Mouse (Mus musculus) frontal cortex, postnatal 14 days (tissue): ENCODE results near the gene Olfr554.
A peak's percentile ranks its signal among the peaks of the same experiment; 100 is the strongest.
"Not testable (repeated sequence)": the region's sequence is repeated elsewhere in the genome, so short reads cannot be mapped to it uniquely, and the experiment has no call there.

ENCODE experiments used
- DNase-seq, 2 experiments: peaks; one replicate each; pipeline ENCODE4 v3.0.0; 2022; ENCODE audit warnings: low spot score in 2 of 2

Olfr554 gene

DNA sequence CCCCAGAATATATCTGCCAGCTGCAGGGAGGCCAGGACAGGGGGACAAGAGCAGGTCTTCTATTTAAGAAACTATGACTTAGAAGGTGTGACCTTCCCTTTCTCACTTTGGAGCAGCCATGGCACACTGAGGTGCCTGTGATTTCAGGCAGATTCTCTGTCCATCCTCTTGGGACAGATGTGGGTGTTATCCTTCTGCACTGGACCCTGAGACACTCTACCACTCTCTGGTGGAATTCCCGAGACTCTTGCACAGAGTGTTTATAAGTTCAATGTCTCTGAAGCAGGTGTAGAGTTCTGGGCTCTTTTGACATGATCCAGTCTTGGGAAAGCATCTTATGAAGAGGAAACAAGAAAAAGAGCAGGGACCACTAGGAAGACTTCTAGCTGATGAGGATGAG, at the start of gene Olfr554:
Gene Olfr554, plus strand, starts transcription at position 301 of the 400 bp plus-strand sequence.
- no peak for DNase-seq

DNA sequence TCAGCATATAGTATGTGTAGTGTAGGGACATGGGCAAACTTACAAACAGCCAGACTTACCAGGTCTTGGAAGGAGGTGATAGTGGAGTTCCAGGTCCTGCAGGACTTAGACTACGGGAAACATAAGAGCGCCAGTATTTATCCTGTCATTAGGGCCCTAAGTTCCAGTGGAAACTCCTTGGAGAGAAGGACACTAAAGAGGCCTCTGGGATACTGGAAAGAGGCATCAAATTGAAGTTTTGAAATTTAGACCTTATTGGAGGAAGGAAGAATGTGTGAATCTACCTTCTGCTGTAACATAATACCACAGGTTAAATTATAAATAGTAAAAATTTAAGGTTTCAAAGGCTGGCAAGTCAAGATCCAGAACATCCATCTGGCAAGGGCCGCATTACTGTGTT, 46.4 kb upstream of the Olfr554 start, which contains the start of gene Olfr551:
Gene Olfr551, minus strand, starts transcription at position 101 of the 400 bp plus-strand sequence.
- no peak for DNase-seq

DNA sequence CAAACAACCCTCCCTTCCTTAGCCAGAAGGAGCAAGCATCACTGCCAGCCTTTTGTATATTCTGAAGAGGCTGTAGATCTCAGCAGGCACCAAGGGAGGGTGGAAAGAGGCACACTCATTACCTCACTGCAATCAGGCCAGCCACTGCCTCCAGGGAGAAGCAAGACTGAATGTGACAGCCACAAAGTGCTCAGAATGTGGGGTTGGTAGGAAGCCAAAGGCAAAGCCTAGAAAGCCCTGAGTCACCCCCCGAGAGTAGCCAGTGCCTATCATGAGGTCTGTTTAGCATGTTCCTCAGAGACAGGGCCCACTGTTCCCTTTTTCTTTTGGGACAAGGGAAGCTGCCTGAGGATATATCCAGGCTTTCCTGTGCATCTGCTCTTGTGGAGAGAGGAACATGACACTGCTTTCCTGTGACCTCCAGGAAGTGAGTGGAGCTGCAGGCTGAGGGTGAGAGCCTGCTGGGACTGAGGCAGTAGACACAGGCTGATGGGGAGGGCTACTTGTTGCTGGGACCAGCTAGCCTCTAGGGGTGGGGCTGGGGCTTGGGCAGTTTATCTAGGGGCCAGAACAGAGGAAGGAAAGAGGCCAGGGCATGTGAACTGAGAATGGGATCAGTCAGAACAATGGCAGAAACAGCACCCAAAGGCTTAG, 40.7 kb upstream of the Olfr554 start, which contains the start of gene Olfr552:
Gene Olfr552, plus strand, starts transcription at position 393 of the 654 bp plus-strand sequence.
- DNase-seq = no peak

DNA sequence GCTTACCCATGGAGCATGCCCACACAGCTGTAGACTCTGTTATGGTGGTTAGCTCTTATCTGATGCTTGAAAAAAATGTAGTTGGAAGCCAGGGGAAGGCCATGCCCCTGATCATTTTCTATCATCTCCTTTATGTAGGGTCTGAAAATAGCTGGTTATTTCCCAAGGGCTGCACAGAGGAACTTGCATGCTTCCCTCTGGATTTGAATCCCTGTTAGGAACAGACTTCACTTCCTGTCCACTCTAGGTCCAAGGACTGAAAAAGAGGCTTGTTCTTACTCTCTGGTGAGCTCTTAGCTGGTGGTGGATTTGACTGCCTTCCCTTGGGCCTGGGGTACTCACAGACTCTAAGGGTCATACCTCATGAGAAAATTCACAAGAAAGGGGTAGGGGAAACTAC, 20.1 kb upstream of the Olfr554 start, which contains the start of gene Olfr553:
Gene Olfr553, minus strand, starts transcription at position 101 of the 400 bp plus-strand sequence.
- no peak for DNase-seq

DNA sequence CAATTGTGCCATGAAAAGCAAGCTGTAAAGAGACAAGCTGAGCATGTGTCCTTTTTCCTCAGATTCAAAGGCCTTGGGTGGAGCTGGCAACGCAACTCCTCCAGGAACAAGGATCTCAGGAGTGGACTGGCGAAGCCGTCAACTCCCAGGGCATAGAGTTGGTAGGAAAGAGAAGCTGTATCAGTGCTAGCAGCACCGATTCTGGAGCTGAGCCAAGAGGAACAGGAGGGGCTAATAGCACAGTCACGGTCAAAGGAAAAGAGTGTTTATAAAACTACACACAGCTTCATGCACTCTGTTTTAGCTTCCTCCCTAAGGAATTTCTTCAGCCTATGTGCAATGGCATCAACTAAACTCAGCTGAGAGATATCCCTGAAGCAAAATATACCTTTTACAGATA, 18.6 kb upstream of the Olfr554 start:
- DNase-seq = no peak

DNA sequence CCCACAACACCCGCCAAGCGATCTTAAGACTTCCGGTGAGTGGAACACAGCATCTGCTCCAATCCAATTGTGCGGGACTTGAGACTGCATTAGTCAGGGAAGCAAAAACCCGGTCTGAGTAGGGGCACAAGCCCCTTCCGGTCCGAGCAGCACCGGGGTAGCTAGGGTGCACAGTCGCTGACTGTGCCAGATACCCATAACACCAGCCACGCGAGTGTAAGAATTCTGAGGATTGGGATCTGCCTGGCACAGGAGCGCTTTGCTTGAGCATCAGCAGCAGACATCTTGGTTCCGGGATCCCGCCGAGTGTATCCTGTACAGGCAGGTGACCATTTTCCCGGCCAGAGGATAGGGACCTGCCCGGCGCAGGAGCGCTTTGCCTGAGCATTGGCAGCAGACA, 17.9 kb upstream of the Olfr554 start:
- not testable (repeated sequence) for DNase-seq

DNA sequence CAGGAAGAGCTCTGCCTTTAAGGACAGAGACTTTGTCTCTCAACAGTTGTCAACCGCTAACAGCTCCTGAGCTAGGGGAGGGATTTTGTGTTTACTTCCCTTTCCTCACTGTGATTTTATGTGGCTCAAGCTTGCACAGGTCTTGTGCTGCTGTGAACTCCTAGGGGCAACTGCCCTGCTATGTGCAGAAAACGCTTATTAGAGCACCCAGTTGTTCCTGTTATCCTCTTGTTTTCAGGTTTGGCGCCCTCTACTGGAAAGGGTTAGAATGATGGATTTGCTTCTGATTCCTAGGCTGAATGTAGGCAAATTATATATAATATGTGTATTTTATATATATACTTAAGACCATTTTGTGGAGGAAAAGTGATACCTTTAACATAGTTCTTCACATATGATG, 1.6 kb upstream of the Olfr554 start:
- DNase-seq = no peak

DNA sequence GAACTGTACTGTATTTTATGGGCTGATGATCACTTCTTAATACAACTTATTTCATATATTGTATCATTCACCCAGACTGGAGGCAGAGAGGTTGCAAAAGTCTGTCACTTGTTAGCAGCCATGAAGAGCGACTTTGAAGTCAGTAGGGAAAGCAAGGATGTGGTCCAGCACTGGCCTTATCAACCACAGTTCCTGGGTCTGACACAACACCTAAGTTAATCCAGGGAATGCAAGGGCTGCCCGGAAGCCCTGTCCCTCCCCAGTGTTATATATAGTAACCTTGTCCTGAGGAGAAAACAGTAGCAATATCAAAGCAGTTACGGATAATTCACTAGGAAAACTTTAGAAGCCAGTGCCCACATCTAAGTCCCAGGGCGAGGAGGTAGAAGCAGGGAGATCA, 6.7 kb downstream of the Olfr554 start:
- DNase-seq = not testable (repeated sequence)

DNA sequence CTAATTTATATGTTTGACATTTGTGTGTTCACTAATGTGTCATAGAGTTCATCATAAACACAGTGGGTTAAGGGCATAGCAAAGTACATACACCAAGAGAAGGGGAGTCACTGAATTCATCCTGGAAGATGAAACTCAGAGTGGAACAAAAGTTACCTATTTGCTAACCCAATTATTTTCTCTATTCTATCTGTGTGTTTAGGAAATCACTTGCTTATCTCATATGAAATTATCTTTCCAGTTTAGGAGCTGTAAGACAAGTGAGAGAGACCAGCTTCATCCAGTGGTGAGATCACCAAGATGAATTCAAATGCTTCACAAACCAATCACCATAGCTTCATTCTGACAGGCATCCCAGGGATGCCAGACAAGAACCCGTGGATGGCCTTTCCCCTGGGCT, 20.3 kb downstream of the Olfr554 start, which contains the start of gene Olfr555:
Gene Olfr555, plus strand, starts transcription at position 301 of the 400 bp plus-strand sequence.
- DNase-seq = no peak

DNA sequence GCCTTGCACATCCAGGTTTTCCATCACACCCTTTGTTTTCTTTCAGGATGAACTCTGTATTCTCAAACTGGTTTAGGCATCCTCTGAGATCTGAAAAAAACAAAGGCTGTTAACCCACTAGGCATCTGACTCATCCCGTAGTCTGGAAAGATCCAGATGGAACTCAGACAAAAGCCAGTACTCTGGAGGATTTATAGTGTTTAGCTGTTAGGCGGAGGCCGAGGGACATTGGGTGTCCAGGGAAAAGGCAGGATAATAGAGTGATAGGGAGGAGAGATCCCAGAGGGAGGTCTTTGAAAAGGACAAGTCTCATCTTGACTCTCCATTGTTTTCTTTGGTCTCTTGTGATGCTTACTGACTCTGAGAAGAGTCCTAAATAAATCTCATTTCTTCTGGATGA, 26.4 kb downstream of the Olfr554 start, which contains the start of gene Olfr556:
Gene Olfr556, plus strand, starts transcription at position 301 of the 400 bp plus-strand sequence.
- no peak for DNase-seq

DNA sequence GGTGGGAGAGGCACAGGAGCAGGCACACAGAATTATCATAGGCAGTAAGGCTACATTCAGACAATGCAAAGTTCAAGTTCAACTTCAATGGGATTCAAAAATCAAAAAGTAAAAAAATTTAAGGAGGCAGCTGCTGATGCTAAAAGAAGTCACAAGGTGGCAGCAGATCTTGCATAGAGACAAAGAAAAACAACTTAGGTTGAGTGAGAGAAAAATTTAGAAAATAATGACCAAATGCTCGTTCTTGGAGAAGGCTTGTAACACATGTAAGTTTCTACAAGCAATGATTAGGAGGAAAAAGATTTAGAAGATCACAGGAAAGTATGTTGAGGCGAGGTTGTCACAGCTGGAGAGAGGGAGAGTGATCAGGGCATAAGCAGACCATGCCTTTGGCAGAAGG, 27.1 kb downstream of the Olfr554 start:
- DNase-seq = no peak

DNA sequence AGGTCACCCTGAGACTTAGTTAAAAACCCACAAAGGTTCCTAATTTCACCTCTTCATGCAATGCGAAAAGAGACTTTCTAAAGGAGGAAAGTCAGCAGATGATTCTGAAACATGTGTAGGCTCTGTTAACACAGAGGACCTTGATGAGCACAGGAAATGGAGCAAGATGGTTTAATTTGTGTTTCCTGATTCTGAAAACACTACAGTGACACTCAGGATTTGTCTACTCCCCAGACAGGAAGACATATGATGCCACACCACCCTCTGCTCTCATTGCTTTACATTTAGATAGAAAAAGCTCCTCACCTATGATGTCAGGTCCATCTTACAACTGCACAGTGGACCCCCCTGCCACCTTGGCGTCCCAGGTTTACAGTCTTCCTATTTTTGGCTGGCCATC, 38.0 kb downstream of the Olfr554 start:
- no peak for DNase-seq

DNA sequence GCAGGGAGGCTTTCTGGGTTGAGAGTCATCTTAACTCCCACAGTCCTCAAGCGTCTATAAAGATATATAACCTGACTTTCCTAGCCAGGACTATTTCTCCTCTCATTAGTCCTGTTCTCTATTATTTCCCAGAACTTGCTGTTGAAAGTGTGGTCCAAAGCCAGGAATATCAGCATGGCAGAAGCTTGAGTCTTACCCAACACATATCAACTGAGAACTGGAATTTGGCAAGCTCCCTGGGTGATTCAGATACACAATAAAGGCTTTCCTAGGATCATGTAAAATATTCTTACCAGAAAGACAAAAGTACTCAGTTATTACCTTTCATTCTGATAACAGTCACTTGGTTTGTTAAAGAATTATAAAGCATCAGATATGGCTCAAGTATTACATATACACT, 43.7 kb downstream of the Olfr554 start:
- DNase-seq = no peak

DNA sequence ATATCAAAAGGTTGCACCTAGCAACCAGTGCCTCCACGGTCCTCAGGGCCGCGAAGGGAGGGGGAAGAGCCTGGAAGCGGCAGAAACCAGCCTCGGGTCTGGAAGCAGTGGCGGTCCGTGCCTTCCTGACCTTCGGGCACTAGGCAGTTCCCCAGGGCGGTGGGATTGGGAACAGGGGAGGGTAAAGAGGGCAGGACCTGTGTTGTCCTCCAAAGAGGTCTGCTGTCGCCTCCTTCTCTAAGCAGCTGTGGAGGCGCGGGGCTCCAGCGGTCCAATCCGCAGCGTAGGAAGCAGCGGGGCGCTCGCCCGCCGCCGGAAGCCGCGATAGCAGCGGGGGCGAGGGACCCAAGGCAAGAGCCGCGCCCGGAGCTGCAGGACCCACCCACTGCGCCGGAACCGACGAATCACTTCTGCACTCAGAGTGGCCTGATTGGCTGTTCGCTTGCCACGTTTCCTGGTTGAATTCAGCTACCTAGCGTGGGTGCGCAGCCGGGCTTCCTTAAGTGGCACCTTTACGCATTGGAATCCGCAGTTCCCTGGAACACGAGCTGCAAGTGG, 48.8 kb downstream of the Olfr554 start, which contains the start of gene Trim68:
Gene Trim68, minus strand, starts transcription at position 384 of the 558 bp plus-strand sequence.
- DNase-seq = peak; percentile 80 to 86
